Mouse (Mus musculus) heart, adult 2 months (tissue): ENCODE data around the gene Parp16. TPM values are rescaled to one million over a fixed set of nuclear protein-coding genes. Genes with fewer than 3 reads are reported as not detected.

Experiments
- DNase-seq, 2 experiments: peaks; one replicate each; pipeline ENCODE4 v3.0.0; 2021
- H3K27ac ChIP-seq: fragments of 200-600 bp; 2 replicates; pipeline ENCODE4 v1.8.1; 2022
- H3K27me3 ChIP-seq: fragments of 200-500 bp; 2 replicates; pipeline ENCODE4 v1.6.1; 2012; ENCODE audit warnings: mild to moderate bottlenecking, low read length, inconsistent platforms, mixed read lengths; ENCODE audit not compliant: control insufficient read depth, insufficient read depth
- H3K36me3 ChIP-seq: fragments of 200-500 bp; 2 replicates; pipeline ENCODE4 v1.6.1; 2012; ENCODE audit warnings: low read length, inconsistent platforms; ENCODE audit not compliant: control insufficient read depth, insufficient read depth
- H3K4me1 ChIP-seq: fragments of 200-500 bp; 2 replicates; pipeline ENCODE4 v1.6.1; 2011; ENCODE audit warnings: low read length; ENCODE audit not compliant: control insufficient read depth, insufficient read depth
- H3K4me3 ChIP-seq: fragments of 200-600 bp; 2 replicates; pipeline ENCODE4 v1.8.1; 2022
- H3K79me2 ChIP-seq: fragments of 200-500 bp; replicated peaks from 2 replicates; pipeline ENCODE4 v1.6.1; 2012; ENCODE audit warnings: mild to moderate bottlenecking, inconsistent platforms, low read length, moderate library complexity, mixed read lengths; ENCODE audit not compliant: control insufficient read depth, insufficient read depth
- H3K9ac ChIP-seq: fragments of 200-500 bp; 2 replicates; pipeline ENCODE4 v1.6.1; 2012; ENCODE audit warnings: low read depth, mild to moderate bottlenecking, control low read depth, inconsistent platforms, low read length, mixed read lengths
- CTCF ChIP-seq: fragments of 200-600 bp; IDR thresholded peaks from 2 replicates; pipeline ENCODE4 v1.8.1; 2022; ENCODE audit warnings: antibody characterized with exemption, mild to moderate bottlenecking, moderate library complexity
- EP300 ChIP-seq: fragments of 200-500 bp; IDR thresholded peaks from 2 replicates; pipeline ENCODE4 v1.6.1; 2011; ENCODE audit warnings: low read depth, low read length, control low read depth; ENCODE audit not compliant: insufficient read depth
- POLR2A ChIP-seq: fragments of 200-500 bp; IDR thresholded peaks from 2 replicates; pipeline ENCODE4 v1.6.1; 2011; ENCODE audit warnings: mild to moderate bottlenecking, low read depth, low read length, control low read depth; ENCODE audit not compliant: insufficient read depth
- WGBS: fragments of 180-500 bp; shearing (Covaris S2); methylation state at CpG from one replicate; pipeline ENCODE4 v1.1.7; 2018; 5-methylcytosine and 5-hydroxymethylcytosine counted together
- intact Hi-C: fragments of 180-260 bp; cut with DNase I; formaldehyde crosslinking; loops from one replicate; pipeline ENCODE4 v1.15.1; 2025
- polyA plus RNA-seq: library from polyadenylated mRNA; depleted of rRNA; stranded (reverse); fragments of >200 nt; gene quantifications from 2 replicates; pipeline ENCODE4 v1.2.3, GENCODE M21; 2012
- total RNA-seq, 2 experiments: library from RNA; stranded (reverse); gene quantifications; 2 replicates each; pipeline ENCODE4 v1.2.3; 2021

Parp16 gene
- total and polyA plus RNA-seq, 3 experiments: 2.6 to 3.7 (median 3.1) TPM

DNA sequence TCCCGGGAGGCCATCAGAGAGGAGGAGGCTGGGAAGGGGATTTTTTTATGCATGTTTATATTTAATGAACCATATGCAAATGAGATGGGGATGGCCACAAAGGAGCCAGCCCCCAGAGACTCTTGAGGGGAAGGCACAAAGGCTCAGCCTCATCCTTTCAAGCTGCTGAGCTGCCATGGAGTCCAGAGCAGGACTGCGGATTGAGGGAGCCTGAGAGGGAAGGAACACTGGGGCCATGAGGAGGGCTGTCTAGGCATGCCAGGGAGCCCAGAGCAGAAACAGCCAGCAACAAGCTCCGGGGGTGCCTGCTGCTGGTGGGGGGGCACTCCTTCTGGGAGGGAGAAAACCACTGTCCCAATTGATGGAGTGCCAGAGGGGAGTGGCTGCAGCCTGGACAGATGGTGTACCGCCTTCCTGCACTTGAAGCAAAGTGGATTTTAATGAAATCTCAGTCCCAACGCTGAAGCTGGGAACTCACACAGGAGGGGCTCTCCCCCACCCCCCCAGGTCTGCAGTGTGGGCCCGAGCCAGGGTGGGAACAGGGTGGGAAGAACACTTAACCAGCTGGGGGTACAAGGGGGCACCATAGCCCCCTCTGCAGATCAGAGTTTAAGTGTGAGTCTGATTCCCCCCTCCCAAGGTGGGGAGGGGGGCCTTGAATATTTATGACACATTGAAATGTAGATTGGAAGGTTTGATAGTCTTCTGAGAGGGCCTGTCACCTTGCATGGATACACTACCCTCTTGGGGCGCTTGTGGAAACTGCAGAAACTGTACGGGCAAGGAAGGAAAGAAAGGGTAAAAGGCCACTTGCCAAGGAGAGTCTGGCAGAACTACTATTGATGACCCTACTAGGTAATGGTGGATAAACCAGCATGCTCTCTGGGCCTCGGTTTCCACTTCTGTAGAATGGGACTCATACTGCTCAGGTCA, 18.9 kb upstream of the Parp16 start:
- DNase-seq: no peak
- no peak overlapping the region for H3K9ac ChIP-seq
- no peaks in the 10 kb centered on the region for H3K27me3 ChIP-seq
- TF ChIP-seq CTCF (no peak), POLR2A (no peak), EP300 (no peak)
- H3K79me2 ChIP-seq: no peaks in the 10 kb centered on the region
- intact Hi-C loops: no loop called here
- no peak overlapping the region for H3K4me3 ChIP-seq
- no peaks in the 10 kb centered on the region for H3K4me1 ChIP-seq
- WGBS: 58% methylated on average over 9 of the region's 9 CpGs
- H3K27ac ChIP-seq: no peak overlapping the region
- no peaks in the 10 kb centered on the region for H3K36me3 ChIP-seq

DNA sequence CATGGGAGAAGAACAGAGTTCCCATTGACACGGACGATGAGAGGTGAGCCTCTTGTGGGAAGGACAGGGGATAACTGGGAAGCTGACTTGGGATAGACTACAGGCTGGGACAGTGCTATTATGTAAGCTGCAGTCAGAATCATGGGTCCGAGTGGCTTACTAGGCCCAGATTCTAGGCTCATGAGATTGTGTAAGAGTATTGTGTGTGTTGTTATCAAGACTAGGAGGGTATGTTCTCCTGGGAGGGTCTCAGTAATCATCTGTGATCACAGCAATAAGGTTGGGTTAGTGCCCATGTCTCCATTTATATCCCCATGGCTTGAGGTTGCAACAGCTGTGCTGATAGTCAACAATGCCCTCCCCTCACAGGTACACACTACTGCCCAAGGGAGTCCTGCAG, 17.7 kb upstream of the Parp16 start:
- Histone ChIP-seq H3K9ac (no peak overlapping the region), H3K4me1 (no peaks in the 10 kb centered on the region), H3K27ac (no peak overlapping the region), H3K79me2 (no peaks in the 10 kb centered on the region), H3K4me3 (no peak overlapping the region), H3K27me3 (no peaks in the 10 kb centered on the region), H3K36me3 (no peaks in the 10 kb centered on the region)
- DNase-seq: no peak
- intact Hi-C loops: no loop called here
- WGBS: 87% methylated on average over 3 of the region's 3 CpGs
- TF ChIP-seq POLR2A: no peak

GRCm38 (mm10) chr9:65177912-65178311, 17.2 kb upstream of the Parp16 start:
- 82% methylated on average over 10 of the region's 10 CpGs for WGBS
- no peaks in the 10 kb centered on the region for H3K4me1 ChIP-seq
- no peak overlapping the region for H3K4me3 ChIP-seq
- TF ChIP-seq POLR2A (no peak), EP300 (no peak), CTCF (no peak)
- H3K9ac ChIP-seq: no peak overlapping the region
- DNase-seq: no peak
- H3K79me2 ChIP-seq: no peaks in the 10 kb centered on the region
- no peaks in the 10 kb centered on the region for H3K36me3 ChIP-seq
- H3K27me3 ChIP-seq: no peaks in the 10 kb centered on the region
- H3K27ac ChIP-seq: no peak overlapping the region
- intact Hi-C loops: no loop called here

DNA sequence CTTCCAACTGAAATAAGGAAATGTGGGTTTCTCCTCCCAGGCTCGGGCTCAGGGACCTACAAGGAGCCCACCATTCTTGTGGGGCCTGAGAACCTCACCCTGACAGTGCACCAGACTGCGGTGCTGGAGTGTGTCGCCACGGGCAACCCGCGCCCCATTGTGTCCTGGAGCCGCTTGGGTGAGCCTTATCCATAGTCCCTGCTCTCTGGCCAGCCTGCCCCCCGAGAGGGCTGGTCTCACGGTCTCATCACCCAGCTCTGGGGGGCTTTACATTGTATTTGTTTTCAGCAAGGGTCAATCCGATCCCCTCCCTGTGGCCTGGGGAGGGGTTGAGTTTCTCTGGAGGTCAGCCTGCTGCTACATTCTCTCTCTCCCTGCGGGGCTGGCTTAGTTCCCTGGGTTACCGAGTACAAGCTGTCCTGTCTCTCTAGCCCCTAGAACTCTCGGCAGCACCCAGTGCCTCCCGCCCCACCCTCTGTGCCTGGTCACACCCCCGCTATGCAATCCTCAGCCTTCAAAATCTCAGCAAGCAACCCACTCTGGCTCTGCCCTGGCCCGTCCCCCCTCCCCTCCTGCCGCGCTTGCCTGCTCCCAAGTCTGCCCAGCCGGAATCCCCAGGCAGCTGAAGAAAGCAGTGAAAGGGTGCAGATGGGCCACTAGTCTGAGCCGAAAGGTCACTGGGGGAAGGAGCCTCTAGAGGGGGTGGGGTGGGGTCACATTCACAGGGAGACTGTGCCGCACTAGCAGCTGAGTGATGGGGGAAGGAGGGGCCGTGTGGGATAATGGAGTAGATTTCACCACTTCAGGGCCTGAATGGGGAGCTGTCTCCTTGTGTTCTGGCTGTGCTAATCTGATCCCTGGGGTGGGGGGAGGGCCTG, 16.6 kb upstream of the Parp16 start:
- intact Hi-C loops: no loop called here
- no peak overlapping the region for H3K4me3 ChIP-seq
- no peak overlapping the region for H3K9ac ChIP-seq
- 27% methylated on average over 22 of the region's 22 CpGs for WGBS
- no peaks in the 10 kb centered on the region for H3K79me2 ChIP-seq
- H3K4me1 ChIP-seq: no peaks in the 10 kb centered on the region
- H3K27me3 ChIP-seq: no peaks in the 10 kb centered on the region
- no peak for DNase-seq
- H3K36me3 ChIP-seq: no peaks in the 10 kb centered on the region
- TF ChIP-seq CTCF: no peak
- TF ChIP-seq POLR2A: no peak
- no peak for TF ChIP-seq EP300
- H3K27ac ChIP-seq: no peak overlapping the region

- no peak for TF ChIP-seq CTCF
- TF ChIP-seq POLR2A: no peak
- no peak for TF ChIP-seq EP300
- Histone ChIP-seq H3K9ac (no peak overlapping the region), H3K4me1 (no peaks in the 10 kb centered on the region), H3K27me3 (no peaks in the 10 kb centered on the region), H3K4me3 (no peak overlapping the region), H3K27ac (no peak overlapping the region), H3K79me2 (no peaks in the 10 kb centered on the region), H3K36me3 (no peaks in the 10 kb centered on the region)
- WGBS: 36% methylated on average over 17 of the region's 17 CpGs
- intact Hi-C loops: no loop called here
- DNase-seq: no peak
Measured at GRCm38 (mm10) chr9:65179817-65180624, 15.1 kb upstream of the Parp16 start.
